Mouse (Mus musculus): ENCODE results near the gene Man1c1. TPM values are rescaled to one million over a fixed set of nuclear protein-coding genes. Genes with fewer than 3 reads are reported as not detected.
A peak's percentile ranks its signal among the peaks of the same experiment; 100 is the strongest.

Gene Man1c1
- polyA plus RNA-seq, 1 experiment from 2014 or later: 103 TPM

GRCm38 (mm10) chr4:134737365-134737910, 33.3 kb upstream of the Man1c1 start:
- WGBS (ENCODE audit: missing documents): 75% methylated on average over 12 of the region's 14 CpGs
- Histone ChIP-seq H3K4me3 (ENCODE audit: inconsistent target) (no peak overlapping the region), H3K27ac (no peak overlapping the region), H3K79me2 (ENCODE audit: inconsistent target) (no peaks in the 10 kb centered on the region), H3K36me3 (ENCODE audit: inconsistent target) (peaks cover 8% of the 10 kb centered on the region)

GRCm38 (mm10) chr4:134736147-134736546, 32.1 kb upstream of the Man1c1 start:
- H3K4me3 ChIP-seq (ENCODE audit: inconsistent target): no peak overlapping the region
- 93% methylated on average over 7 of the region's 7 CpGs for WGBS (ENCODE audit: missing documents)
- no peak overlapping the region for H3K27ac ChIP-seq
- H3K36me3 ChIP-seq (ENCODE audit: inconsistent target): no peaks in the 10 kb centered on the region
- H3K79me2 ChIP-seq (ENCODE audit: inconsistent target): no peaks in the 10 kb centered on the region

GRCm38 (mm10) chr4:134734629-134735081, 30.6 kb upstream of the Man1c1 start:
- Histone ChIP-seq H3K4me3 (ENCODE audit: inconsistent target) (no peak overlapping the region), H3K27ac (peak overlapping the region; percentile 21), H3K36me3 (ENCODE audit: inconsistent target) (no peaks in the 10 kb centered on the region), H3K79me2 (ENCODE audit: inconsistent target) (no peaks in the 10 kb centered on the region)
- WGBS (ENCODE audit: missing documents): 24% methylated on average over 9 of the region's 9 CpGs

GRCm38 (mm10) chr4:134734038-134734628, 30.0 kb upstream of the Man1c1 start:
- H3K36me3 ChIP-seq (ENCODE audit: inconsistent target): no peaks in the 10 kb centered on the region
- H3K4me3 ChIP-seq (ENCODE audit: inconsistent target): no peak overlapping the region
- peak overlapping the region; percentile 21 for H3K27ac ChIP-seq
- WGBS (ENCODE audit: missing documents): 7% methylated on average over 13 of the region's 13 CpGs
- H3K79me2 ChIP-seq (ENCODE audit: inconsistent target): no peaks in the 10 kb centered on the region

GRCm38 (mm10) chr4:134733371-134733770, 29.3 kb upstream of the Man1c1 start:
- Histone ChIP-seq H3K27ac (no peak overlapping the region), H3K36me3 (ENCODE audit: inconsistent target) (no peaks in the 10 kb centered on the region)
- WGBS (ENCODE audit: missing documents): 93% methylated on average over 9 of the region's 9 CpGs

GRCm38 (mm10) chr4:134730106-134730505, 26.0 kb upstream of the Man1c1 start:
- Histone ChIP-seq H3K27ac (peak overlapping the region; percentile 52), H3K4me3 (ENCODE audit: inconsistent target) (no peak overlapping the region), H3K36me3 (ENCODE audit: inconsistent target) (no peaks in the 10 kb centered on the region), H3K79me2 (ENCODE audit: inconsistent target) (no peaks in the 10 kb centered on the region)
- 7% methylated on average over 8 of the region's 8 CpGs for WGBS (ENCODE audit: missing documents)

More at GRCm38 (mm10) chr4:134733371-134733770, 29.3 kb upstream of the Man1c1 start:
- no peaks in the 10 kb centered on the region for H3K79me2 ChIP-seq (ENCODE audit: inconsistent target)
- no peak overlapping the region for H3K4me3 ChIP-seq (ENCODE audit: inconsistent target)

GRCm38 (mm10) chr4:134725735-134726345, 21.8 kb upstream of the Man1c1 start:
- Histone ChIP-seq H3K79me2 (ENCODE audit: inconsistent target) (no peaks in the 10 kb centered on the region), H3K36me3 (ENCODE audit: inconsistent target) (no peaks in the 10 kb centered on the region), H3K27ac (no peak overlapping the region), H3K4me3 (ENCODE audit: inconsistent target) (no peak overlapping the region)
- 85% methylated on average over 13 of the region's 13 CpGs for WGBS (ENCODE audit: missing documents)

- Histone ChIP-seq H3K79me2 (ENCODE audit: inconsistent target) (no peaks in the 10 kb centered on the region), H3K4me3 (ENCODE audit: inconsistent target) (no peak overlapping the region)
These were observed 20.9 kb upstream of the Man1c1 start for GRCm38 (mm10) chr4:134724974-134725373.

GRCm38 (mm10) chr4:134723251-134723650, 19.2 kb upstream of the Man1c1 start:
- WGBS (ENCODE audit: missing documents): 68% methylated on average over 3 of the region's 3 CpGs
- H3K36me3 ChIP-seq (ENCODE audit: inconsistent target): no peaks in the 10 kb centered on the region

More at GRCm38 (mm10) chr4:134724974-134725373, 20.9 kb upstream of the Man1c1 start:
- 72% methylated on average over 4 of the region's 4 CpGs for whole genome bisulfite sequencing (ENCODE audit: missing documents)
- Histone ChIP-seq H3K27ac (no peak overlapping the region), H3K36me3 (ENCODE audit: inconsistent target) (no peaks in the 10 kb centered on the region)

GRCm38 (mm10) chr4:134721076-134721475, 17.0 kb upstream of the Man1c1 start:
- Histone ChIP-seq H3K27ac (no peak overlapping the region), H3K79me2 (ENCODE audit: inconsistent target) (no peaks in the 10 kb centered on the region), H3K36me3 (ENCODE audit: inconsistent target) (no peaks in the 10 kb centered on the region), H3K4me3 (ENCODE audit: inconsistent target) (no peak overlapping the region)
- WGBS (ENCODE audit: missing documents): 85% methylated on average over 6 of the region's 6 CpGs

More at GRCm38 (mm10) chr4:134723251-134723650, 19.2 kb upstream of the Man1c1 start:
- Histone ChIP-seq H3K27ac (no peak overlapping the region), H3K79me2 (ENCODE audit: inconsistent target) (no peaks in the 10 kb centered on the region), H3K4me3 (ENCODE audit: inconsistent target) (no peak overlapping the region)

GRCm38 (mm10) chr4:134720371-134720770, 16.3 kb upstream of the Man1c1 start:
- no peak overlapping the region for H3K27ac ChIP-seq
- H3K36me3 ChIP-seq (ENCODE audit: inconsistent target): no peaks in the 10 kb centered on the region
- H3K4me3 ChIP-seq (ENCODE audit: inconsistent target): no peak overlapping the region
- WGBS (ENCODE audit: missing documents): 88% methylated on average over 2 of the region's 3 CpGs
- H3K79me2 ChIP-seq (ENCODE audit: inconsistent target): no peaks in the 10 kb centered on the region

- 90% methylated on average over 8 of the region's 8 CpGs for WGBS (ENCODE audit: missing documents)
These were observed 15.4 kb upstream of the Man1c1 start for GRCm38 (mm10) chr4:134719489-134719888.

GRCm38 (mm10) chr4:134713937-134714336, 9.8 kb upstream of the Man1c1 start:
- H3K27ac ChIP-seq: no peak overlapping the region
- no peak overlapping the region for H3K4me3 ChIP-seq (ENCODE audit: inconsistent target)
- no peaks in the 10 kb centered on the region for H3K36me3 ChIP-seq (ENCODE audit: inconsistent target)
- H3K79me2 ChIP-seq (ENCODE audit: inconsistent target): no peaks in the 10 kb centered on the region
- WGBS (ENCODE audit: missing documents): 11% methylated on average over 7 of the region's 8 CpGs

More at GRCm38 (mm10) chr4:134719489-134719888, 15.4 kb upstream of the Man1c1 start:
- Histone ChIP-seq H3K36me3 (ENCODE audit: inconsistent target) (no peaks in the 10 kb centered on the region), H3K27ac (no peak overlapping the region), H3K79me2 (ENCODE audit: inconsistent target) (no peaks in the 10 kb centered on the region), H3K4me3 (ENCODE audit: inconsistent target) (no peak overlapping the region)

- WGBS (ENCODE audit: missing documents): 80% methylated on average over 5 of the region's 5 CpGs
- H3K36me3 ChIP-seq (ENCODE audit: inconsistent target): peaks cover 2% of the 10 kb centered on the region
- peaks cover 31% of the 10 kb centered on the region for H3K79me2 ChIP-seq (ENCODE audit: inconsistent target)
- no peak overlapping the region for H3K27ac ChIP-seq
- H3K4me3 ChIP-seq (ENCODE audit: inconsistent target): no peak overlapping the region
These were observed 1.2 kb upstream of the Man1c1 start for GRCm38 (mm10) chr4:134705311-134705710.

GRCm38 (mm10) chr4:134704590-134704989, 500 bp upstream of the Man1c1 start:
- peaks cover 38% of the 10 kb centered on the region for H3K79me2 ChIP-seq (ENCODE audit: inconsistent target)
- WGBS (ENCODE audit: missing documents): 2% methylated on average over 21 of the region's 21 CpGs
- H3K36me3 ChIP-seq (ENCODE audit: inconsistent target): peaks cover 9% of the 10 kb centered on the region
- H3K4me3 ChIP-seq (ENCODE audit: inconsistent target): peak overlapping the region; percentile 40
- H3K27ac ChIP-seq: no peak overlapping the region; the same call in 1 of the 2 replicates
